Mouse (Mus musculus) gastrocnemius, postnatal 25 days (tissue): ENCODE measurements around the gene Hspa12b. TPM values are rescaled to one million over a fixed set of nuclear protein-coding genes. Genes with fewer than 3 reads are reported as not detected.

ENCODE experiments used
- DNase-seq: peaks from one replicate; pipeline ENCODE4 v3.0.0; 2022
- total RNA-seq, 2 experiments: library from RNA; stranded (reverse); gene quantifications; 1 replicate in 1 of 2; 2 replicates in 1 of 2; pipeline ENCODE4 v1.2.3; 2021

The Hspa12b gene
- total RNA-seq, 2 experiments from 2014 or later: 14.5 to 16.6 TPM

DNA sequence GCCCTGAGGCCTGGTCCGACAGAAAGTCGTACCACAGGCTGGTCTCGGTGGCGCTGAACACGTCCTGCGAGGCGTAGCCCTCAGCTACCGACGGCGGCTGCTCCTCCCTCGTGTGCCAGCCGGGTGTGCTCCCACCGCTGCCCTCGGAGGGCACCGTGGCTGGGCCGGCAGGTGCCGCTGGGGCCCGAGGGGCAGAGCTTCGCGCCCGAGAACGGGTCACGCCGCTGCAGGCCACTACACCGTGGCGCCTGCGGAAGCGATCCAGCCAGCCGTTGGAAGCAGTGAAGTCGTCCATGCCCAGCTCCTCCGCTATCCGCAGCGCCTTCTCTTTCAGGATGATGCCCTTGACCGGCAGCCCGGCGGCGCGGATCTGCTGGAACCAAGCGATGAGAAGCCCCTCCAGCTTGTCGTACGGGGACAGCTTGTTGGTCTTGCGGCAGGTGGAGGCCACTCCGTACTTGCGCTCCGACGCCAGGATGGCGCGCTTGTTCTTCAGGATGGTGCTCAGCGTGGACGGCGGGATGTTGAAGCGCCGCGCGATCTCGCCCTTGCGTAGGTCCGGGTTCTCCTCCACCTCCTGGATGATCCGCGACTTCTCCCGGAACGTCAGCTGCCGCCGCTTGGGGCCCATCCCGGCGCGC, 52.3 kb downstream of the Hspa12b start:
- DNase-seq: peak; percentile 44

DNA sequence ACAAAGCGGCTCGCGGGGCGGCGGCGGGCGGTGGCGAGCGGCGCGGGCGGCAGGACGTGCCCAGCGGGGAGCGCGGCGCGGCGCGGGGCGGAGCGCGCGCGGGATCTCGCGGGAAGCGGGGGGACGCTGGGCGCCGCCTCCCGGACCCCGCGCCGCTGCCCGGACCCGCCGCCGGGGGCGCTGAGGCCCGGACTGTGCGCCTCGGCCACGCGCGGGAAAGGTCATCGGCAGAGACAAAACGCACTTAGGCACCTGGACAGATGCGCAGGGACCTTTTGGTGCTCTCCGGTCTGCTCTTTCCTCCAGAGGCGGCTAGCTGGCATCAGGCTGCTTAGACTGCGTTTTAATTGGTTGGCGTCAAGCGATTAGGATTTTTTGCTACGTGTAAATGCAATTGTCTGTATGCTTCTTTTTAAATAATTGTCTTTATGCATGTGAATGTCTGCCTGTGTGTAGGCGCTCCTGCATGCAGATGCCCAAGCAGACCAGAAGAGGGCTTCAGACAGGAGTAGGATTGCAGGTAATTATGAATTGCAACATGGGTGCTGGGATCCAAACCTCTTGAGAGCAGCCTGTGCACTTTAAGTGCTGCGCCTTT, 53.0 kb downstream of the Hspa12b start, which contains the start of gene Cenpb:
Cenpb (minus strand) TSS at position 78 of the 598 bp plus-strand sequence.
- DNase-seq: peak; percentile 81

DNA sequence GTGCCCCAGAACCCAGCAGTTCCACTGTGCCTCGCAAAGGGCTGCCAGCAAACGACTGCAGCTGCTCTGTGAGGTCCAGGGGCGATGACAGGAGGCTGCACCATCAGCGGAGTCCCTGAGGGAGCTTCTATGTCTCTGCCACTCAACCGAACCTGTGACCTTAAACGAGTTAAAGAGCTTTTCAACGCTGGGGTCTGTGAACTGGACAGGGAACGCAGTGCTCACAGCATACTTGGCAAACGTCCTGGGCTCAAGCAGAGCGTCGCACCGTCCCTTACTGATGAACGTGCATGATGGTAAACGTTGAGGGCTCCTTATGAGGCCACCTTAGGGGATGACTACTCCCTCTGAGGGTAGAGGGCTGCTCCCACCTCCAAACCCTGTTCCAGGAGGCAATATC, 59.3 kb downstream of the Hspa12b start:
- DNase-seq: no peak

- DNase-seq: peak; percentile 85
Measured at GRCm38 (mm10) chr2:131186771-131187601, 59.9 kb downstream of the Hspa12b start, which contains the start of the genes Cdc25b and Spef1. Gene Cdc25b (plus strand): TSS chr2:131186949. Gene Spef1 (minus strand): TSS chr2:131187282.

DNA sequence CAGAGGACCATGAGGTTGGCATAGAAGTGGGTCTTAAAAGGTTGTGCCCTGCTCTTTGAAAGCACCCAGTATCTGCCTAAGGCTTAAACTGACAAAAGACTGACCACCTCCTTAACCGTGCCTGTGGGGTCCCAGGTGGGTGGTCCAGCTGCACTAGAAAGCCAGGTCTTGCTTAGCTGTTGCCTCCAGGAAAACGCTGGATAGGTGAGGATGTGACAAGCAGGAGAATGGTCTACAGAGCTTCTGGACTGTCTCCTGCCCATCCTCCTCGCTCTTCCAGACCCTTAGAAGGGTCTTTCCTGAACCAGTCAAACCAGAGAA, 60.5 kb downstream of the Hspa12b start:
- DNase-seq: no peak

GRCm38 (mm10) chr2:131188311-131188710, 61.2 kb downstream of the Hspa12b start:
- no peak for DNase-seq

GRCm38 (mm10) chr2:131189521-131190309, 62.6 kb downstream of the Hspa12b start:
- DNase-seq: peak; percentile 45

GRCm38 (mm10) chr2:131190344-131191004, 63.4 kb downstream of the Hspa12b start:
- no peak for DNase-seq

GRCm38 (mm10) chr2:131191005-131191390, 63.9 kb downstream of the Hspa12b start:
- no peak for DNase-seq

Other genes starting within 250 kb of the Hspa12b start
- 1 to 10 TPM; 5.1 to 7.6 TPM for gene 4930402H24Rik, start 220.9 kb upstream of the Hspa12b start, total RNA-seq
- 10 to 100 TPM; 12.8 to 13.1 TPM for gene Atrn, start 220.8 kb upstream of the Hspa12b start, total RNA-seq
- 1 to 10 TPM; 1.8 to 3.2 TPM for gene Gfra4, start 84.2 kb upstream of the Hspa12b start, total RNA-seq
- gene Adam33, start 63.5 kb upstream of the Hspa12b start, total RNA-seq: 1 to 10 TPM; 1.7 to 4.7 TPM
- 1 to 10 TPM in 1 of 2 experiments, under 1 TPM in 1; 0.64 to 1.2 TPM for gene Siglec1, start 40.5 kb upstream of the Hspa12b start, total RNA-seq
- gene Gm11037, start 6.2 kb downstream of the Hspa12b start, total RNA-seq: not detected
- gene 1700037H04Rik, start 32.8 kb downstream of the Hspa12b start, total RNA-seq: 1 to 10 TPM; 3.3 to 6.6 TPM
- gene Cenpb, start 52.8 kb downstream of the Hspa12b start, total RNA-seq: 10 to 100 TPM; 58.9 to 61.8 TPM
- 1 to 10 TPM; 1.5 to 4.8 TPM for gene Cdc25b, start 59.7 kb downstream of the Hspa12b start, total RNA-seq
- 1 to 10 TPM; 1.9 to 2.1 TPM for gene Spef1, start 60.0 kb downstream of the Hspa12b start, total RNA-seq
- 10 to 100 TPM; 18.2 to 20.1 TPM for gene Ap5s1, start 79.8 kb downstream of the Hspa12b start, total RNA-seq
- 10 to 100 TPM; 40.5 to 47.4 TPM for gene Mavs, start 106.8 kb downstream of the Hspa12b start, total RNA-seq
- gene Pank2, start 135.2 kb downstream of the Hspa12b start, total RNA-seq: 10 to 100 TPM; 22.5 to 26.4 TPM
- 1 to 10 TPM in 1 of 2 experiments, under 1 TPM in 1; 0.82 to 1.6 TPM for gene Rnf24, start 225.6 kb downstream of the Hspa12b start, total RNA-seq